Mouse (Mus musculus): ENCODE measurements around the gene Prkcb.

- no peak for TF ChIP-seq CTCF (IDR thresholded peaks at IDR 0.05; ENCODE audit: low read depth, low read length)
- no peak for TF ChIP-seq POLR2A (IDR thresholded peaks at IDR 0.05; ENCODE audit: insufficient read depth, low read length)
- TF ChIP-seq EP300 (IDR thresholded peaks at IDR 0.05; ENCODE audit: insufficient read depth, low read depth, low read length): no peak
Observed at GRCm38 (mm10) chr7:122533566-122534360, 245.2 kb downstream of the Prkcb start.
